Mouse (Mus musculus): ENCODE data around the gene Vhl.

DNA sequence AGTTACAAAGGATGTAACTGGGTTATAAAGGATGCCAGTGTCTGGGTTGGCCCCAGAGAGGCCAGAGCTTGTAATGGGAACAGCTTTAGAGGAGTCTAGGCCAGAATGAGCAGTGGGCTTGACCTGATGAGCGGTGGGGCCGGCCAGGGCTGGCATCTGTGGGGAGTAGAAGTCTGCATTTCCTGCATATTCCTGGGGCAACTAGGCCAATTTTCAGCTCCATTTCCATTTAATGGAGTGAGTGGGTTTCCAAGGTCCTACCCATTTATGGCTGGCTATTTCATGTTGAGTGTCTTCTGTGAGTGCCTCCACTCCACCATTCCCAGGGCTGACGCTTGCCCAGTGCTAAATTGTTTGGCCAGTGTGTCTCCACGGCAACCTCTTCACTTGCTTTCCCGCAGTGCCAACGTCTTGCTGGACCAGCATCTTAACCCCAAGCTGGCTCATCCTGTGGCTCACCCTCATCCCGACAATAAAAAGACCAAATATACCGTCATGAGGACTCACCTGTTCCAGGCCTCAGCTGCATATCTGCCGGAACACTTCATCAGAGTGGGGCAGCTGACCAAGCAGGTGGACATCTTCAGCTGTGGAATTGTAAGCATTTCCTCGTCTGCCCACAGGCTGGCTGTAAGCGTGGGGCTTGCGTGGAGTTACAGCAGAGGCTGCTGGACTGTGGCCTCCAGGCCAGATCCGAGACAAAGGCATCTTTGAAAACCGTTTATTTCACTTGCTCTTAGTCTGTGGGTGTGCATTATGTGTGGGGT lies 54.7 kb downstream of the Vhl start:
- TF ChIP-seq POLR2A (IDR thresholded peaks at IDR 0.05; ENCODE audit: control insufficient read depth, low read depth, low read length) (no peak), CTCF (IDR thresholded peaks at IDR 0.05; ENCODE audit: control insufficient read depth, insufficient read depth, insufficient replicate concordance, low read depth, low read length) (no peak)

All from testis, adult 2 months (tissue).